Mouse (Mus musculus) left cerebral cortex, postnatal 4 days (tissue): ENCODE measurements at regions not wholly inside any gene's neighbourhood (a gene's known extent, or its start where the extent isn't known, plus 50 kb on each side); places are given as distances from the start of the nearest gene placed in this dataset.

ENCODE experiments used
- DNase-seq: peaks from one replicate; pipeline ENCODE4 v3.0.0-alpha.2; 2022
- intact Hi-C: fragments of 180-260 bp; cut with DNase I; formaldehyde crosslinking; loops from one replicate; pipeline ENCODE4 v1.15.1; 2025

- intact Hi-C loops: no loop called here
- DNase-seq: no peak
These were observed 328.4 kb upstream of the Agtr1b start for GRCm38 (mm10) chr3:20695322-20695859.

GRCm38 (mm10) chr3:20680944-20681494 lies 314.0 kb upstream of the Agtr1b start:
- no peak for DNase-seq
- intact Hi-C loops: no loop called here

- peak; percentile 31 for DNase-seq
- intact Hi-C loops: no loop called here
These were observed 294.9 kb upstream of the Agtr1b start for GRCm38 (mm10) chr3:20661883-20662282.

- DNase-seq: no peak
- intact Hi-C loops: loop anchor here (2.0 to 10.0 kb wide), 3 partner anchors 1279 to 1539 kb away; partner anchors contain the start of gene Tbl1xr1
These were observed 288.4 kb upstream of the Agtr1b start for GRCm38 (mm10) chr3:20655345-20655744.
